Mouse (Mus musculus) megakaryocyte, embryonic 14.5 days (primary cell): ENCODE data around the gene Gm20388.

Experiments used
- FLI1 ChIP-seq: IDR thresholded peaks from 2 replicates; pipeline ENCODE4 v1.6.1; 2012; ENCODE audit warnings: low read length, inconsistent platforms, mixed read lengths
- GATA1 ChIP-seq: IDR thresholded peaks from 3 replicates; pipeline ENCODE4 v1.6.1; 2012; ENCODE audit warnings: mixed read lengths, low read length, inconsistent platforms, borderline replicate concordance

DNA sequence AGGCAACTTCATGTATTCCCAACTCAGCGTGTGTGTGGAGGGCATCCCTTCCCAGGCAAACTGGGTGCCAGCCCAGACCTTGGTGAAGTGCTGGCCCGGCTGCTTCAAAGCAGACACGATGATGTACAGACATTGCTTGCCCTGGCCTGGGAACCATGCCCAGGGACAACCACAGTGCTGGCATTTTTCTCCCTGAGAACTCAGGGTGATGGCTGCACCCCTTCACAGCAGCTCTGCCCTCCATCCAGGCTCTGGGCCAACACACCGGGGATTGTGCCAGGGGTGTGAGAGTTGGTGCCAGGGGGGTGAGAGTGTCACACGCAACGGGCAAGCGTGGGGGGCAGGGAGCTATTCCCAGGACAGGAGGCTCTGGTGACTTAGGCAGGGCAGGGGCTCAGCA is 734.0 kb downstream of the Gm20388 start:
- TF ChIP-seq GATA1, result no peak
- TF ChIP-seq FLI1, result no peak
